Mouse (Mus musculus): ENCODE results near the gene Ednra. TPM values are rescaled to one million over a fixed set of nuclear protein-coding genes. Genes with fewer than 3 reads are reported as not detected.

Gene Ednra
- polyA plus RNA-seq, 1 experiment: not detected

GRCm38 (mm10) chr8:77723534-77724045, 674 bp downstream of the Ednra start:
- no peaks in the 10 kb centered on the region for H3K4me1 ChIP-seq
- peaks cover 14% of the 10 kb centered on the region for H3K27me3 ChIP-seq (replicated peaks)
- peaks cover 2% of the 10 kb centered on the region; the same call in 1 of the 2 replicates for H3K9me3 ChIP-seq
- no peak overlapping the region for H3K4me3 ChIP-seq (replicated peaks)
- no peaks in the 10 kb centered on the region for H3K36me3 ChIP-seq (replicated peaks; ENCODE audit: low read length)
- no peak for TF ChIP-seq FLI1 (IDR thresholded peaks at IDR 0.05; ENCODE audit: low read length)
- no peak for TF ChIP-seq GATA1 (IDR thresholded peaks at IDR 0.05; ENCODE audit: borderline replicate concordance, low read length)

- TF ChIP-seq GATA1 (IDR thresholded peaks at IDR 0.05; ENCODE audit: borderline replicate concordance, low read length) (no peak), FLI1 (IDR thresholded peaks at IDR 0.05; ENCODE audit: low read length) (no peak)
- peaks cover 14% of the 10 kb centered on the region for H3K27me3 ChIP-seq (replicated peaks)
- H3K4me3 ChIP-seq (replicated peaks): no peak overlapping the region
- peaks cover 2% of the 10 kb centered on the region; the same call in 1 of the 2 replicates for H3K9me3 ChIP-seq
- H3K36me3 ChIP-seq (replicated peaks; ENCODE audit: low read length): no peaks in the 10 kb centered on the region
- no peaks in the 10 kb centered on the region for H3K4me1 ChIP-seq
These were observed 1.2 kb downstream of the Ednra start for GRCm38 (mm10) chr8:77723018-77723417.

- TF ChIP-seq GATA1 (IDR thresholded peaks at IDR 0.05; ENCODE audit: borderline replicate concordance, low read length): no peak
- no peak for TF ChIP-seq FLI1 (IDR thresholded peaks at IDR 0.05; ENCODE audit: low read length)
- no peaks in the 10 kb centered on the region for H3K36me3 ChIP-seq (replicated peaks; ENCODE audit: low read length)
- H3K4me3 ChIP-seq (replicated peaks): no peak overlapping the region
These were observed 5.3 kb downstream of the Ednra start for GRCm38 (mm10) chr8:77718933-77719332.

GRCm38 (mm10) chr8:77717036-77717435, 7.2 kb downstream of the Ednra start:
- no peak for TF ChIP-seq FLI1 (IDR thresholded peaks at IDR 0.05; ENCODE audit: low read length)
- no peak for TF ChIP-seq GATA1 (IDR thresholded peaks at IDR 0.05; ENCODE audit: borderline replicate concordance, low read length)
- no peaks in the 10 kb centered on the region for H3K4me1 ChIP-seq
- no peak overlapping the region for H3K4me3 ChIP-seq (replicated peaks)
- no peaks in the 10 kb centered on the region for H3K9me3 ChIP-seq
- H3K27me3 ChIP-seq (replicated peaks): no peaks in the 10 kb centered on the region
- no peaks in the 10 kb centered on the region for H3K36me3 ChIP-seq (replicated peaks; ENCODE audit: low read length)

More at GRCm38 (mm10) chr8:77718933-77719332, 5.3 kb downstream of the Ednra start:
- Histone ChIP-seq H3K4me1 (no peaks in the 10 kb centered on the region), H3K27me3 (replicated peaks) (peaks cover 5% of the 10 kb centered on the region), H3K9me3 (peaks cover 2% of the 10 kb centered on the region; the same call in 1 of the 2 replicates)

GRCm38 (mm10) chr8:77714455-77714854, 9.8 kb downstream of the Ednra start:
- no peaks in the 10 kb centered on the region for H3K4me1 ChIP-seq
- H3K4me3 ChIP-seq (replicated peaks): no peak overlapping the region
- H3K36me3 ChIP-seq (replicated peaks; ENCODE audit: low read length): no peaks in the 10 kb centered on the region
- H3K27me3 ChIP-seq (replicated peaks): no peaks in the 10 kb centered on the region
- no peak for TF ChIP-seq FLI1 (IDR thresholded peaks at IDR 0.05; ENCODE audit: low read length)
- no peaks in the 10 kb centered on the region for H3K9me3 ChIP-seq

- no peaks in the 10 kb centered on the region for H3K9me3 ChIP-seq
- TF ChIP-seq FLI1 (IDR thresholded peaks at IDR 0.05; ENCODE audit: low read length) (no peak), GATA1 (IDR thresholded peaks at IDR 0.05; ENCODE audit: borderline replicate concordance, low read length) (no peak)
These were observed 10.6 kb downstream of the Ednra start for GRCm38 (mm10) chr8:77713688-77714087.

GRCm38 (mm10) chr8:77704768-77705167, 19.5 kb downstream of the Ednra start:
- Histone ChIP-seq H3K9me3 (0 out of 2 replicates have a peak, but pooled peaks cover 6% of the 10 kb centered on the region), H3K4me3 (replicated peaks) (no peak overlapping the region)
- no peak for TF ChIP-seq GATA1 (IDR thresholded peaks at IDR 0.05; ENCODE audit: borderline replicate concordance, low read length)
- no peak for TF ChIP-seq FLI1 (IDR thresholded peaks at IDR 0.05; ENCODE audit: low read length)

More at GRCm38 (mm10) chr8:77713688-77714087, 10.6 kb downstream of the Ednra start:
- H3K4me3 ChIP-seq (replicated peaks): no peak overlapping the region
- no peaks in the 10 kb centered on the region for H3K36me3 ChIP-seq (replicated peaks; ENCODE audit: low read length)
- no peaks in the 10 kb centered on the region for H3K27me3 ChIP-seq (replicated peaks)
- no peaks in the 10 kb centered on the region for H3K4me1 ChIP-seq

GRCm38 (mm10) chr8:77698028-77698427, 26.2 kb downstream of the Ednra start:
- Histone ChIP-seq H3K4me1 (no peaks in the 10 kb centered on the region), H3K9me3 (no peaks in the 10 kb centered on the region; the same call in 1 of the 2 replicates)

More at GRCm38 (mm10) chr8:77704768-77705167, 19.5 kb downstream of the Ednra start:
- no peaks in the 10 kb centered on the region for H3K4me1 ChIP-seq
- H3K27me3 ChIP-seq (replicated peaks): no peaks in the 10 kb centered on the region
- no peaks in the 10 kb centered on the region for H3K36me3 ChIP-seq (replicated peaks; ENCODE audit: low read length)

GRCm38 (mm10) chr8:77696182-77696581, 28.1 kb downstream of the Ednra start:
- no peaks in the 10 kb centered on the region for H3K4me1 ChIP-seq
- no peaks in the 10 kb centered on the region for H3K27me3 ChIP-seq (replicated peaks)

More at GRCm38 (mm10) chr8:77698028-77698427, 26.2 kb downstream of the Ednra start:
- Histone ChIP-seq H3K36me3 (replicated peaks; ENCODE audit: low read length) (no peaks in the 10 kb centered on the region), H3K4me3 (replicated peaks) (no peak overlapping the region), H3K27me3 (replicated peaks) (no peaks in the 10 kb centered on the region)
- TF ChIP-seq FLI1 (IDR thresholded peaks at IDR 0.05; ENCODE audit: low read length): no peak
- no peak for TF ChIP-seq GATA1 (IDR thresholded peaks at IDR 0.05; ENCODE audit: borderline replicate concordance, low read length)

GRCm38 (mm10) chr8:77695486-77696058, 28.7 kb downstream of the Ednra start:
- Histone ChIP-seq H3K36me3 (replicated peaks; ENCODE audit: low read length) (no peaks in the 10 kb centered on the region), H3K4me3 (replicated peaks) (no peak overlapping the region), H3K9me3 (peaks cover 4% of the 10 kb centered on the region; the same call in 1 of the 2 replicates), H3K27me3 (replicated peaks) (no peaks in the 10 kb centered on the region), H3K4me1 (no peaks in the 10 kb centered on the region)
- TF ChIP-seq GATA1 (IDR thresholded peaks at IDR 0.05; ENCODE audit: borderline replicate concordance, low read length) (no peak), FLI1 (IDR thresholded peaks at IDR 0.05; ENCODE audit: low read length) (no peak)

More at GRCm38 (mm10) chr8:77696182-77696581, 28.1 kb downstream of the Ednra start:
- TF ChIP-seq GATA1 (IDR thresholded peaks at IDR 0.05; ENCODE audit: borderline replicate concordance, low read length): no peak
- TF ChIP-seq FLI1 (IDR thresholded peaks at IDR 0.05; ENCODE audit: low read length): no peak
- peaks cover 4% of the 10 kb centered on the region; the same call in 1 of the 2 replicates for H3K9me3 ChIP-seq
- no peak overlapping the region for H3K4me3 ChIP-seq (replicated peaks)
- no peaks in the 10 kb centered on the region for H3K36me3 ChIP-seq (replicated peaks; ENCODE audit: low read length)
